Mouse (Mus musculus): Measurements from ENCODE around the gene Tdo2. TPM values are rescaled to one million over a fixed set of nuclear protein-coding genes. Genes with fewer than 3 reads are reported as not detected.

The Tdo2 gene
- total RNA-seq, 1 experiment = not detected

DNA sequence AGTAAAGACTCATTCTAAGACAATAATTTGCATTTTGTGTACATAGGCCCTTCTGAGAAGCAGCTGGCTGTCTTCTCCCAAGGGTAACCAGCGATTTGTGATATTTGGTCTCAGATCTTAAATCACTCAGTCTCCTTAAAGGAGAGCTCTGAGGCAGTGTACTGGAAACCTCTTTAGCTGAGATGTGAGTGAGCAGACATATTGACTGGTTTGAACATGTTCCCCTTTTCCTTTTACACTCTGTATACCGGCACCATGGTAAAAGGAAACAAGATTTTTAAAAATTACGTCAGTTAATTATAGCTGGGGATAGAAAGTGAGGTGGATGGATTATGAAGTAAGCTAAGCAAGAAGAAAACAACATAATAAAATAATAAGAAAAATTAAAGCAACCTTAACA, 44.3 kb downstream of the Tdo2 start:
- H3K4me3 ChIP-seq (ENCODE audit: insufficient read depth in 1 of 2, low read depth in 1 of 2, low read length in 2 of 2, poor library complexity in 1 of 2, severe bottlenecking in 1 of 2) = no peak overlapping the region
- no peak overlapping the region for H3K27ac ChIP-seq (ENCODE audit: insufficient read depth, low read depth, low read length, poor library complexity, severe bottlenecking)
- no peaks in the 10 kb centered on the region for H3K4me1 ChIP-seq (ENCODE audit: control insufficient read depth in 2 of 2, insufficient read depth in 2 of 2, low read length in 2 of 2, poor library complexity in 1 of 2)
- no peak for DNase-seq (ENCODE audit: low read depth, low spot score)
- H3K9me3 ChIP-seq (ENCODE audit: control insufficient read depth, insufficient read depth, low read depth, low read length) = no peaks in the 10 kb centered on the region
- no peak for TF ChIP-seq HCFC1 (IDR thresholded peaks at IDR 0.05; ENCODE audit: borderline replicate concordance, insufficient read depth, low read length)
- TF ChIP-seq CHD2 (IDR thresholded peaks at IDR 0.05; ENCODE audit: low read depth, low read length) = no peak
- TF ChIP-seq ZNF384 (IDR thresholded peaks at IDR 0.05; ENCODE audit: low read depth, low read length) = no peak
- no peak for TF ChIP-seq MAFK (IDR thresholded peaks at IDR 0.05; ENCODE audit: insufficient read depth, low read depth, low read length)
- TF ChIP-seq ZC3H11A (IDR thresholded peaks at IDR 0.05; ENCODE audit: borderline replicate concordance, low read depth, low read length) = no peak
- H3K36me3 ChIP-seq (ENCODE audit: control insufficient read depth, insufficient read depth, low read length, poor library complexity, severe bottlenecking) = no peaks in the 10 kb centered on the region
- in situ Hi-C loops (cut with MboI; ENCODE audit: low sequenced_read_pairs in 2 of 2, unreplicated experiment in 2 of 2) = no loop called here
- no peak overlapping the region for H3K9ac ChIP-seq (ENCODE audit: insufficient read depth, low read depth, low read length, poor library complexity, severe bottlenecking)

DNA sequence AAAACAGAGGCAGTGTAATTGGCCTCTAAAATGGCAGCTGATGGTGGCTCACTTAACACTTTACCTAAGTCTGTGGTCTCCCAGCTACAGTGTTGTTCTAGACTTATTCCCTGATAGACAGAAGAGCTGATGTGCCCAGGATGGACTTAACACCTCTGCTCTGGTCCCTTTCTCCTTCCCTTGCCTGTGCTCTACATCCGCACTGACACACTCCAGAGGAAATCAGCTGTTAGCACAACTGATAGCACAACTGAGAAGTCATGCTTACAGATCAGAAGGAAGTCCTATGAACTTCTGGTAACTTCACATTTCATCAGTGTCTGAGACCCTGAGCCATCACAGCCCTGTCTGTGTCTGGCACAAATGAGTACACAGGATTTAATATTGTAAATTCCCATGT, 46.9 kb downstream of the Tdo2 start:
- no peak for DNase-seq (ENCODE audit: low read depth, low spot score)
- H3K27ac ChIP-seq (ENCODE audit: insufficient read depth, low read depth, low read length, poor library complexity, severe bottlenecking) = no peak overlapping the region
- no peak for TF ChIP-seq CHD2 (IDR thresholded peaks at IDR 0.05; ENCODE audit: low read depth, low read length)
- TF ChIP-seq HCFC1 (IDR thresholded peaks at IDR 0.05; ENCODE audit: borderline replicate concordance, insufficient read depth, low read length) = no peak
- TF ChIP-seq ZNF384 (IDR thresholded peaks at IDR 0.05; ENCODE audit: low read depth, low read length) = no peak
- no peak for TF ChIP-seq MAFK (IDR thresholded peaks at IDR 0.05; ENCODE audit: insufficient read depth, low read depth, low read length)
- no peak for TF ChIP-seq ZC3H11A (IDR thresholded peaks at IDR 0.05; ENCODE audit: borderline replicate concordance, low read depth, low read length)
- no peaks in the 10 kb centered on the region for H3K36me3 ChIP-seq (ENCODE audit: control insufficient read depth, insufficient read depth, low read length, poor library complexity, severe bottlenecking)
- in situ Hi-C loops (cut with MboI; ENCODE audit: low sequenced_read_pairs in 2 of 2, unreplicated experiment in 2 of 2) = no loop called here
- H3K9ac ChIP-seq (ENCODE audit: insufficient read depth, low read depth, low read length, poor library complexity, severe bottlenecking) = no peak overlapping the region
- no peaks in the 10 kb centered on the region for H3K4me1 ChIP-seq (ENCODE audit: control insufficient read depth in 2 of 2, insufficient read depth in 2 of 2, low read length in 2 of 2, poor library complexity in 1 of 2)
- no peak overlapping the region for H3K4me3 ChIP-seq (ENCODE audit: insufficient read depth in 1 of 2, low read depth in 1 of 2, low read length in 2 of 2, poor library complexity in 1 of 2, severe bottlenecking in 1 of 2)
- no peaks in the 10 kb centered on the region for H3K9me3 ChIP-seq (ENCODE audit: control insufficient read depth, insufficient read depth, low read depth, low read length)

DNA sequence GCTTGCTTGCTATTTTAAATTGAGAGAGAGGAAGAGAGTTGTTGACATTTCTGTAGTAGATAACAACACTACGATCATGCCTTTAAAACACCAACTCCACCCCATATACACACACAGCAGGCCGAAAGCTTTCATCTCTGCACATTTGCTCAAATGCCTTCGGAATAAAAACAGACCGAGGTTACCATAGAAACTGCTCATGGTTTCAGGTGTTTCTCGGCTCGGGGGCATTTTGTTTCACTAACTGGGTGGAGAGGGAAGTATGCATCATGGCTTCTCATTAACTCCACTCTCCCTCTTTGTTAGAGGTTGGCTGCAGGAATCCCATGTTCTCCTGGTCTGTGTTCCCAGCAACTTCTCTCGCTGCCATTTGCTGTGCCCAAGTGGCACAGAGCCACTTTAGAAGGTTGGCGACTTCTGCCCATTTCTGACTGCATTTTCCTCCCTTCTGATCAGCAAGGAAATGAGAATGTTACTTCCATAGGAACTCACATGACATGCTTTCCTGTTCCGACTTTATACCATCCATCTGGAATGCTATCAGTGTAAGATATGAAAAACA, 49.2 kb downstream of the Tdo2 start:
- no peak overlapping the region for H3K9ac ChIP-seq (ENCODE audit: insufficient read depth, low read depth, low read length, poor library complexity, severe bottlenecking)
- H3K4me1 ChIP-seq (ENCODE audit: control insufficient read depth in 2 of 2, insufficient read depth in 2 of 2, low read length in 2 of 2, poor library complexity in 1 of 2) = no peaks in the 10 kb centered on the region
- in situ Hi-C loops (cut with MboI; ENCODE audit: low sequenced_read_pairs in 2 of 2, unreplicated experiment in 2 of 2) = no loop called here
- DNase-seq (ENCODE audit: low read depth, low spot score) = no peak
- H3K4me3 ChIP-seq (ENCODE audit: insufficient read depth in 1 of 2, low read depth in 1 of 2, low read length in 2 of 2, poor library complexity in 1 of 2, severe bottlenecking in 1 of 2) = no peak overlapping the region
- no peak for TF ChIP-seq HCFC1 (IDR thresholded peaks at IDR 0.05; ENCODE audit: borderline replicate concordance, insufficient read depth, low read length)
- no peak for TF ChIP-seq ZNF384 (IDR thresholded peaks at IDR 0.05; ENCODE audit: low read depth, low read length)
- TF ChIP-seq ZC3H11A (IDR thresholded peaks at IDR 0.05; ENCODE audit: borderline replicate concordance, low read depth, low read length) = no peak
- TF ChIP-seq CHD2 (IDR thresholded peaks at IDR 0.05; ENCODE audit: low read depth, low read length) = no peak
- no peak for TF ChIP-seq MAFK (IDR thresholded peaks at IDR 0.05; ENCODE audit: insufficient read depth, low read depth, low read length)
- no peaks in the 10 kb centered on the region for H3K36me3 ChIP-seq (ENCODE audit: control insufficient read depth, insufficient read depth, low read length, poor library complexity, severe bottlenecking)
- no peaks in the 10 kb centered on the region for H3K9me3 ChIP-seq (ENCODE audit: control insufficient read depth, insufficient read depth, low read depth, low read length)
- H3K27ac ChIP-seq (ENCODE audit: insufficient read depth, low read depth, low read length, poor library complexity, severe bottlenecking) = no peak overlapping the region

DNA sequence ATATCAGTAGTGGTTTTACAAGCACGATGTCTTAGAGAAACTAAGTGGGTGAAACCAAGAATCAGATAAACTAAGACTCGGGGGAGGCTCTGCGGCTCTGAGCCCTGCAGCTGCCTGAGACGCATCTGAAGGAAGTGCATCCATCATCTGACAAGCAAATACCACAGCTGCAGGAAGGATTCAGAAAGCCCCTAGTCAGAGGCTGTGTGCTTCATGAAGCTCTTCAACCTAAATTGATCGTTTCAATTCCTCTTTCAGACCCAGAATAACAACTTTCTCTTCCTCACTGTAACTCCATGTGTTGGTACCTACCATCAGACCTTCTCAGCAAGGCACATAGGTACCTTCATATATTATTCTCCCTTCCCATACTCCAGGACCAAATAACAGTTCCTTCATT, 50.1 kb downstream of the Tdo2 start:
- no peak for TF ChIP-seq MAFK (IDR thresholded peaks at IDR 0.05; ENCODE audit: insufficient read depth, low read depth, low read length)
- TF ChIP-seq ZNF384 (IDR thresholded peaks at IDR 0.05; ENCODE audit: low read depth, low read length) = no peak
- TF ChIP-seq HCFC1 (IDR thresholded peaks at IDR 0.05; ENCODE audit: borderline replicate concordance, insufficient read depth, low read length) = no peak
- no peak for TF ChIP-seq CHD2 (IDR thresholded peaks at IDR 0.05; ENCODE audit: low read depth, low read length)
- no peak for TF ChIP-seq ZC3H11A (IDR thresholded peaks at IDR 0.05; ENCODE audit: borderline replicate concordance, low read depth, low read length)
- Histone ChIP-seq H3K27ac (ENCODE audit: insufficient read depth, low read depth, low read length, poor library complexity, severe bottlenecking) (no peak overlapping the region), H3K9ac (ENCODE audit: insufficient read depth, low read depth, low read length, poor library complexity, severe bottlenecking) (no peak overlapping the region), H3K4me1 (ENCODE audit: control insufficient read depth in 2 of 2, insufficient read depth in 2 of 2, low read length in 2 of 2, poor library complexity in 1 of 2) (no peaks in the 10 kb centered on the region), H3K4me3 (ENCODE audit: insufficient read depth in 1 of 2, low read depth in 1 of 2, low read length in 2 of 2, poor library complexity in 1 of 2, severe bottlenecking in 1 of 2) (no peak overlapping the region), H3K36me3 (ENCODE audit: control insufficient read depth, insufficient read depth, low read length, poor library complexity, severe bottlenecking) (no peaks in the 10 kb centered on the region), H3K9me3 (ENCODE audit: control insufficient read depth, insufficient read depth, low read depth, low read length) (no peaks in the 10 kb centered on the region)
- in situ Hi-C loops (cut with MboI; ENCODE audit: low sequenced_read_pairs in 2 of 2, unreplicated experiment in 2 of 2) = no loop called here
- DNase-seq (ENCODE audit: low read depth, low spot score) = no peak

DNA sequence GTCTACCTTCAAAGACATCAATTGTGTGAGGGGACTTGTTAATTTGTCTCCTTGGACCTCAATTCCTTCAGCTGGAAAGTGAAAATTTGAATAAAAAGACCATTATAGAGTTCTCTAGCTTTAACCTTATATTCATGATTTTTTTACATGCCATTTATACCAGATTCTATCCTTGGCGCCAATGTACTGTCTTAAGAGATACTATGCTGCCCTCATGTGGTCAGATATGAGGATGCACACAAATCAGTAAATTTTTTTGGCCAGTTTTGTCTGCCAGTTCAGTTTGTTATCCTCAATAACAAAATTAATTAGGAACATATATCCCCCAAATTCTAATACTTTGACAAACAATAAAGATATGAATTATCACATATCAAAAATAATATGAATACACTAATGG, 51.1 kb downstream of the Tdo2 start:
- Histone ChIP-seq H3K27ac (ENCODE audit: insufficient read depth, low read depth, low read length, poor library complexity, severe bottlenecking) (no peak overlapping the region), H3K36me3 (ENCODE audit: control insufficient read depth, insufficient read depth, low read length, poor library complexity, severe bottlenecking) (no peaks in the 10 kb centered on the region), H3K9me3 (ENCODE audit: control insufficient read depth, insufficient read depth, low read depth, low read length) (no peaks in the 10 kb centered on the region), H3K9ac (ENCODE audit: insufficient read depth, low read depth, low read length, poor library complexity, severe bottlenecking) (no peak overlapping the region), H3K4me1 (ENCODE audit: control insufficient read depth in 2 of 2, insufficient read depth in 2 of 2, low read length in 2 of 2, poor library complexity in 1 of 2) (no peaks in the 10 kb centered on the region), H3K4me3 (ENCODE audit: insufficient read depth in 1 of 2, low read depth in 1 of 2, low read length in 2 of 2, poor library complexity in 1 of 2, severe bottlenecking in 1 of 2) (no peak overlapping the region)
- DNase-seq (ENCODE audit: low read depth, low spot score) = peak; percentile 31
- TF ChIP-seq MAFK (IDR thresholded peaks at IDR 0.05; ENCODE audit: insufficient read depth, low read depth, low read length) (no peak), ZC3H11A (IDR thresholded peaks at IDR 0.05; ENCODE audit: borderline replicate concordance, low read depth, low read length) (peak; percentile 68; the same call in 1 of the 2 replicates), CHD2 (IDR thresholded peaks at IDR 0.05; ENCODE audit: low read depth, low read length) (no peak), HCFC1 (IDR thresholded peaks at IDR 0.05; ENCODE audit: borderline replicate concordance, insufficient read depth, low read length) (no peak), ZNF384 (IDR thresholded peaks at IDR 0.05; ENCODE audit: low read depth, low read length) (0 out of 2 replicates have a peak, but pooled peaks have one; percentile 52)
- in situ Hi-C loops (cut with MboI; ENCODE audit: low sequenced_read_pairs in 2 of 2, unreplicated experiment in 2 of 2) = no loop called here
